Mouse (Mus musculus): ENCODE data around the gene Usb1.

GRCm38 (mm10) chr8:95387936-95388335 is 55.9 kb downstream of the Usb1 start:
- TF ChIP-seq CTCF (IDR thresholded peaks at IDR 0.05; ENCODE audit: low read depth, low read length) (no peak), POLR2A (IDR thresholded peaks at IDR 0.05; ENCODE audit: extremely low read depth, insufficient read depth, low read length) (no peak)
